Mouse (Mus musculus) hindbrain, embryonic 11.5 days (tissue): Measurements from ENCODE around the gene Arl10. TPM values are rescaled to one million over a fixed set of nuclear protein-coding genes. Genes with fewer than 3 reads are reported as not detected.

Experiments used
- ATAC-seq: fragments of 200-750 bp; cut with Nextera tagmentation; 2 replicates; pipeline ENCODE4 v1.8.0; 2017; ENCODE audit warnings: mild to moderate bottlenecking, moderate TSS enrichment, moderate library complexity; ENCODE audit not compliant: low FRiP score
- DNase-seq: peaks from one replicate; pipeline ENCODE4 v3.0.0-alpha.2; 2015; ENCODE audit warnings: low spot score
- H3K27ac ChIP-seq: fragments of 300-500 bp; sonication (generic); 2 replicates; pipeline ENCODE4 v1.5.1; 2014; ENCODE audit warnings: mild to moderate bottlenecking, low read depth, low read length
- H3K27me3 ChIP-seq: fragments of 300-500 bp; sonication (generic); 2 replicates; pipeline ENCODE4 v1.6.1; 2014; ENCODE audit warnings: mild to moderate bottlenecking, low read length, moderate library complexity, mixed read lengths; ENCODE audit not compliant: control insufficient read depth, insufficient read depth
- H3K36me3 ChIP-seq: fragments of 300-500 bp; sonication (generic); 2 replicates; pipeline ENCODE4 v1.6.1; 2014; ENCODE audit warnings: mild to moderate bottlenecking, low read length, moderate library complexity, mixed read lengths; ENCODE audit not compliant: control insufficient read depth, insufficient read depth
- H3K4me1 ChIP-seq: fragments of 300-500 bp; sonication (generic); replicated peaks from 2 replicates; pipeline ENCODE4 v1.6.1; 2014; ENCODE audit warnings: low read length, mixed read lengths; ENCODE audit not compliant: control insufficient read depth, insufficient read depth
- H3K4me2 ChIP-seq: fragments of 300-500 bp; sonication (generic); replicated peaks from 2 replicates; pipeline ENCODE4 v1.6.1; 2014; ENCODE audit warnings: mild to moderate bottlenecking, low read depth, low read length
- H3K4me3 ChIP-seq: fragments of 300-500 bp; sonication (generic); 2 replicates; pipeline ENCODE4 v1.5.1; 2014; ENCODE audit warnings: low read depth, low read length
- H3K9ac ChIP-seq: fragments of 300-500 bp; sonication (generic); 2 replicates; pipeline ENCODE4 v1.6.1; 2014; ENCODE audit warnings: low read depth, low read length
- H3K9me3 ChIP-seq: fragments of 300-500 bp; sonication (generic); 2 replicates; pipeline ENCODE4 v1.6.1; 2016; ENCODE audit warnings: low read length; ENCODE audit not compliant: control insufficient read depth
- WGBS: fragments of 180-500 bp; shearing (Covaris S2); extraction: QIAGEN DNeasy Blood & Tissue Kit; methylation state at CpG from one replicate; pipeline ENCODE4 v1.1.7; 2014; 5-methylcytosine and 5-hydroxymethylcytosine counted together
- polyA plus RNA-seq: library from polyadenylated mRNA; unstranded; fragments of >200 nt; fragmentation: Nextera tagmentation; extraction: Ambion mirVana; gene quantifications from 2 replicates; pipeline ENCODE4 v1.2.1, GENCODE M21; 2014

Gene Arl10
- polyA plus RNA-seq, 1 experiment from 2014 or later, result 39.1 TPM

DNA sequence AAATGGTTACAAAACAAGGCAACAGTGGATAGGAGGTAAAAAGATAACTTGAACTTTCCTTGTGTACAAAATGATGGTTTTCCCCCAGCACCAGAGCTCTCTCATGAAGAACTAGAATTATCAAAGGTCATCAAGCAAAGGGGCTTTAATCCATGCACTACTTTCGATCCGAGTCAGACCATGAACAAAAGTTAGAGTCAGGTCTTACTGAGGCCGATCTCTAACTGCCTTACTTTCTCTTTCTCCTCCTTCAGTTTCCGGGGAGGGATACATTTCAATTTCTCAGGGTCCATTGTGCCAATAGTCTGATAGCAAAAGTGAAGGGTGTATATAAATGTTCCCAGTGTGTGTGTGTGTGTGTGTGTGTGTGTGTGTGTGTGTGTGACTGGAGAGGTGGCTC is 2.2 kb upstream of the Arl10 start:
- H3K27me3 ChIP-seq, result no peaks in the 10 kb centered on the region
- 80% methylated on average over 4 of the region's 4 CpGs for WGBS
- H3K9ac ChIP-seq, result no peak overlapping the region
- H3K27ac ChIP-seq, result no peak overlapping the region
- DNase-seq, result no peak
- no peak overlapping the region for H3K4me2 ChIP-seq
- no peaks in the 10 kb centered on the region for H3K9me3 ChIP-seq
- no peaks in the 10 kb centered on the region for H3K36me3 ChIP-seq
- no peak overlapping the region for H3K4me3 ChIP-seq
- no peak for ATAC-seq
- H3K4me1 ChIP-seq, result no peaks in the 10 kb centered on the region

DNA sequence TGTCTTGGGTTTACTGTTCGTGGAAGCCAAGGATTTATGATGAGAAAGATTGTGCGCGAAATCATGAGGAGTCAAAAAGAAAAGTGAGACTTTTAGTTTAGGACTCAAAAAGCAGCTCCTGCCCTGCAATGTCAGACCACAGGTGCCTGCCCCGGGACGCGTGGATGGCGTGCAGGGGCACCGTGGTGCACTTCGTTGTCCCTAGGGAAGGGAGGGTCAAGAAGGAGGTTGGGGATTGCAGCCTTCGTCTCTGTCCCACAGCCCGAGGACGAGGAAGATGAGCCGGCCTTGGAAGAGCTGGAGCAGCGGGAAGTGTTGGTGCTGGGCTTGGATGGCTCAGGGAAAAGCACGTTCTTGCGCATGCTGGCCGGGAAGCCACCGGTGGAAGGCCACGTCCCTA is 674 bp downstream of the Arl10 start:
- Histone ChIP-seq H3K9ac (peak overlapping the region; percentile 92), H3K9me3 (no peaks in the 10 kb centered on the region), H3K4me3 (peak overlapping the region; percentile 94), H3K36me3 (no peaks in the 10 kb centered on the region), H3K27ac (peak overlapping the region; percentile 72), H3K4me2 (peak overlapping the region; percentile 85), H3K27me3 (no peaks in the 10 kb centered on the region), H3K4me1 (no peaks in the 10 kb centered on the region)
- ATAC-seq (peak; percentile 26; the same call in 1 of the 2 replicates), DNase-seq (no peak)
- 6% methylated on average over 19 of the region's 19 CpGs for WGBS

DNA sequence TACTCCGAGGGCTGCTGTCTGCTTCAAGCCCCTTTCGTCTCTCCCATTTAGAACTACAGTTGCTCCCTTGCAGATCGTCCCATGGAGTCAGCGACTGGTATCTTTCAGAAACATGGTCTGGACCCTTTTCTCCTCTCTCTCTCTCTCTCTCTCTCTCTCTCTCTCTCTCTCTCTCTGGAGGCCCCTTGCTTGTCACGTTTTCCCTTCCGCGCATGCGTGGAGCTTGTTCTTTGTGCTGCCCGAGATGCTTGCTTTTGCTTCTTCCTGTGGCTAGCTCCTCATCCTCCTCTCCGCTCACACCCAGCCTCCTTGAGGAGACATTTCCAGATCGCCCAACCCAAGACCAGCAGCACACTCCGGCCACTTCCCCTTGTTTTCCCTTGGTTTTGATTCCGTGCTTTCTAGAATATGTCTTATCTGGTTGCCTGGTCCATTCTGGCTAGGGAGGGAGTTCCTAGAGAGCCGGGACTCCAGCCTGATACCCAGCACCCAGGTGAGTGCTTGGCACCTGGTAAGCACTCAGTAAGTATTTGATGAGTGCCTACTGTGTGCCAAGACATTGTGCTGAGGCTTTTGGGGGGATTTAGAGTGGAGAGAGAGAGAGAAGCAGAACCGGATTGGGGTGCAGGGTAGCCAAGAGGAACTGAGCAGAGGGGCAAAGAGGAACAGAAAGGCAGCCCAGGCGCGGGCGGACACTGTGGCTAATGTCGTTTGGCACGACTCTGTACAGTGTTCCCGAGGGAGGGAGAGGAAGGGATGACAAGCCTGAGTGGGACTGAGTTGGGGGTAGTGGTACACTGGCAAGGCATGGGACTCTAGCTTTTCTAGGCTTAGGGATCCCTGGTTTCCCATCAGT is 3.1 kb downstream of the Arl10 start:
- Histone ChIP-seq H3K27me3 (no peaks in the 10 kb centered on the region), H3K4me3 (no peak overlapping the region), H3K9ac (no peak overlapping the region), H3K36me3 (no peaks in the 10 kb centered on the region), H3K9me3 (no peaks in the 10 kb centered on the region), H3K4me2 (no peak overlapping the region), H3K4me1 (no peaks in the 10 kb centered on the region), H3K27ac (no peak overlapping the region)
- ATAC-seq (no peak), DNase-seq (no peak)
- 83% methylated on average over 21 of the region's 21 CpGs for WGBS

DNA sequence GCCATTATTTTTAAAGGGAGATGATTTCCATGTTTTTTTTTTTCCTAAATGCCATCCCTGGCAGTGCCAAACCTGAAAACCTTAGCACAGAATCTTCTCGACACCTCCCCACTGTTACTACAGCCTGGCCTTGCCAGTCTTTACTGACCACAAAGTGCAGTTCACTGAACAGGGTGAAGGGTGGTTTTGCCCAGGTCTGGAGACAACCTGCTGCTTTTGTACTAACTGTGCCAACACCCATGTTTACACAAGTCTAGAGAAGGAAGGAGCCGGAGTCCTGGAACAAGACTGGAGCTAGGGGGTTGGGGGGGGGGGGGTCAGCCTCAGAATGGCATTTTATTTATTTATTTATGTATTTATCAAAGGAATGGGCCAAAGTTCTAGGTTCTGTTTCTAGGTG is 6.6 kb downstream of the Arl10 start:
- ATAC-seq, result no peak
- no peak for DNase-seq
- WGBS, result 91% methylated on average over 2 of the region's 2 CpGs
- no peak overlapping the region for H3K4me2 ChIP-seq
- H3K36me3 ChIP-seq, result no peaks in the 10 kb centered on the region
- no peaks in the 10 kb centered on the region for H3K4me1 ChIP-seq
- H3K27me3 ChIP-seq, result no peaks in the 10 kb centered on the region
- H3K4me3 ChIP-seq, result no peak overlapping the region
- no peak overlapping the region for H3K9ac ChIP-seq
- H3K27ac ChIP-seq, result no peak overlapping the region
- no peaks in the 10 kb centered on the region for H3K9me3 ChIP-seq

DNA sequence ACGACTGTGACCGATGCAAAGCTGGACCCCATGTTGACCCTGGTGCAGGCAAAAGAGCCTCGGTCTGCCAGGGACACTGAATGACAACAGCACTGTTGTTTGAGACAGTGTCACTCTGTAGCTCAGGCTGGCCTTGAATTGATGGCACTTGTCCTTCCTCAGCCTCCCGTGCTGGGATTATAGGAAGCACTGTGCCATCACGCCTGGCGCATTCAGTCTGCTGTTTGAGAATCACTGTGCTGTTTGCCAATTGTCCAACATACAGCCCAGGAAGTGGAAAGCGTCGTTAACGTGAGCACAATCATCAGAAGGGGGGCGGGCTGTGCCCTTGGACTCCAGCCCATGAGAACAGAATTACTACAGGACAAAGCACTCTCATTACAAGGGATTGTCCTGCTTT is 7.3 kb downstream of the Arl10 start:
- H3K4me1 ChIP-seq, result no peaks in the 10 kb centered on the region
- ATAC-seq (no peak), DNase-seq (no peak)
- H3K4me3 ChIP-seq, result no peak overlapping the region
- H3K9ac ChIP-seq, result no peak overlapping the region
- no peak overlapping the region for H3K4me2 ChIP-seq
- H3K36me3 ChIP-seq, result no peaks in the 10 kb centered on the region
- H3K27me3 ChIP-seq, result no peaks in the 10 kb centered on the region
- H3K27ac ChIP-seq, result no peak overlapping the region
- WGBS, result 87% methylated on average over 10 of the region's 10 CpGs
- H3K9me3 ChIP-seq, result no peaks in the 10 kb centered on the region

DNA sequence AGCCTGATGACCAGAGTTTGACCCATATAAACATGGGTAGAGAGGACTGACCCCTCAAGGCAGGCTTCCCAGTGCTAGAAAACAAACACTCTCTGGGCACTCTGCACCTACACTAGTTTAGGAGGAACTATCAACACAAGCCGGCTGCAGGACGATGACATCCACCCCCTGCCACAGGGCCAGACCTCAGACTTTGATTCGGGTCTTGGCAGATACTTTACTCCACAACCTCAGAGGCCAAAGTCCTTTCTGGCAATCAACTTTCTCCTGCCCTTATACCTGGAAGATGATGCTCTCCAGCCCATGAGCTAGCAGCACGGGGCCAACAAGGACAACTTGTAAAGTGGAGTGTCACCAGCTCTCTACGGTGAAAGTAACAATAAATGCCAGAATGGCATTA is 8.0 kb downstream of the Arl10 start:
- DNase-seq (no peak), ATAC-seq (no peak)
- no peaks in the 10 kb centered on the region for H3K36me3 ChIP-seq
- no peaks in the 10 kb centered on the region for H3K4me1 ChIP-seq
- no peak overlapping the region for H3K4me3 ChIP-seq
- H3K27me3 ChIP-seq, result no peaks in the 10 kb centered on the region
- H3K4me2 ChIP-seq, result no peak overlapping the region
- 88% methylated on average over 5 of the region's 5 CpGs for WGBS
- H3K9me3 ChIP-seq, result no peaks in the 10 kb centered on the region
- H3K27ac ChIP-seq, result no peak overlapping the region
- no peak overlapping the region for H3K9ac ChIP-seq

- no peak overlapping the region for H3K9ac ChIP-seq
- no peak overlapping the region for H3K27ac ChIP-seq
- ATAC-seq (no peak), DNase-seq (no peak)
- WGBS, result 93% methylated on average over 11 of the region's 11 CpGs
- H3K4me1 ChIP-seq, result no peaks in the 10 kb centered on the region
- H3K4me3 ChIP-seq, result no peak overlapping the region
- no peaks in the 10 kb centered on the region for H3K27me3 ChIP-seq
- H3K4me2 ChIP-seq, result no peak overlapping the region
- H3K36me3 ChIP-seq, result no peaks in the 10 kb centered on the region
- no peaks in the 10 kb centered on the region for H3K9me3 ChIP-seq
Observed at GRCm38 (mm10) chr13:54585831-54586230, 11.0 kb downstream of the Arl10 start.

DNA sequence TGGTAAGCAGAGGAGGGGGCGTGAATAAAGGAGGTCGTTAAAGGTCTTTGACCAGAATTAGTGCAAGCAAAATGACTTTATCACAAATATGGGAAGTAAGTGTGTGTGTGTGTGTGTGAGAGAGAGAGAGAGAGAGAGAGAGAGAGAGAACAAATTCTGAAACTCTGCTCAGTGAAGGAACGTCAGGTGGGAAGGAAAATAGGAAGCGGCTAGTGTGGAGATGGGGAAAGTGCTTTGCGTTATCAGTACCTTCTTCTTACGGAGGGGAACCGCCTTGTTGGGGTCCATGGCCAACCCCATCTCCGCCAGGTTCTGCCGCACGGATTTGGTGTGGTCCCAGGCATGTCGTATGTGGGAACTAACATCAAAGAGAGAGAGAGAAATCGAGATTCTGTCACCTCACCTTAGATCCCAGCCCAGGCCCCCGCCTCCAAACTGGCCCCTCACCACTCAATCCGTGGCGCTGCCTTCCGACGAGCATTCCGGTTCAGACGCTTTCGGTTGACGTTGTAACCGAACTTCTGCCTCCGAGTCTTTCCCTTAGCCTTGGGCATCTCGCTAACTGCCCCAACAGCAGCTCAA is 14.7 kb downstream of the Arl10 start:
- DNase-seq, result no peak
- H3K36me3 ChIP-seq, result no peaks in the 10 kb centered on the region
- no peak overlapping the region for H3K27ac ChIP-seq
- no peaks in the 10 kb centered on the region for H3K4me1 ChIP-seq
- 2% methylated on average over 24 of the region's 24 CpGs for WGBS
- ATAC-seq, result peak; percentile 25
- no peaks in the 10 kb centered on the region for H3K27me3 ChIP-seq
- peak overlapping the region; percentile 53 for H3K9ac ChIP-seq
- H3K4me3 ChIP-seq, result peak overlapping the region; percentile 75
- H3K4me2 ChIP-seq, result peak overlapping the region; percentile 52
- H3K9me3 ChIP-seq, result no peaks in the 10 kb centered on the region
